Mouse (Mus musculus) regulatory T cell (primary cell): ENCODE results near the gene Pkp3.

ENCODE experiments used
- in situ Hi-C: fragments of 300-600 bp; cut with MboI, MseI; formaldehyde crosslinking; loops from one replicate; pipeline ENCODE4 v1.15.1; 2025; ENCODE audit warnings: high pct_unique_total_duplicates

Pkp3 gene

DNA sequence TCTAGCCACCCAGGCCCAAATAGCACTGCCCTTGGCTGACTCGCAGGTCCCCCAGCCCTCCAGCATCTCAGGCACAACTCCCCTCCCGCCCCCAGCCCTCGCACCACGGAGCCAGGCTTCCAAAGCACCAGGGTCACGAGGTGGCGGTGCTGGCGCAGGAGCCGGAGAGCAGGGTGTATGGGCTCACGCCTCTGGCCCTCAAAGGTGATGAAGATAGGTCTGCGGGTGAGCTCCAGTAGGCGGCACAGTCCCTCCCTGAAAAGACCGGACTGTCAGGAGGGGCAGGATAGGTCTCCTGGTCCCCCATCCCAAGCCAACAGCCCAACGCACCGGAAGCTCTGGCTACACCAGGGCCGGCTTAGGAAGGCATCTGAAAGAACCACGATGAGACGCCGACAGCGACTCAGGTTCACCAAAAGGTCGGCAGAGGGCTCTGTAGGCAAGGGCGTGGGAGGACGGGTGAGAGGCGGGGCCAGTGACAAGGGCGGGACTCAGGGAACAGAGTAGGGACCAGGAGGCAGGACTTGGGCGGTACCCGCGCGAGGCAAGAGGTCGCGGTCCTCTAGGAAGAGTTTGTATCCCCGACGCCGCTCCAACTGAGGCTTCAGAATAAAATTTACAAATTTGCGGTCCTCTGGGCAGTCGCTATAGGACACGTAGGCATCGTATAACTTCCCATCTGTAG, 14.2 kb downstream of the Pkp3 start:
- in situ Hi-C loops = no loop called here

DNA sequence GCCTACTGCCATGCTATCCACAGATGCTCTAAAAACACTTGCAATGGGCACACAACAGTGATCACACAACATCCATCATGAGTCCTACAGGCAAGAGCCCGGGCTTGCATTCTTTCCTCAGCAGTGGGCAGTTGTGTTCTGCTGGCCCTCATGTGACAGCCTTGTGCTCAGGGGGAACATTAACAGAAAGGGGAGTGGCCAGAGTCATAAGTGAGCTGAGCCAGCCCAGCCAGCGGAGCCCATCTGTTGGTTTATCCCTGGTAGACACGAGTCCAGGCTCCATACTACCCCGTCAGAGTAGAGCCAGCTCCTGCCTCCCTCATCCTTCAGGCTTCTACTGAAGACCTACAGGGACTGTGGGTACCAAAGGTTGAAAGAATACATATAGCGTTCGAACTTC, 15.9 kb downstream of the Pkp3 start:
- in situ Hi-C loops = no loop called here

- in situ Hi-C loops = loop anchor here (5.0 kb wide), 1 partner anchor 78 kb away; the partner anchor contains the start of gene Rnh1
Measured at GRCm38 (mm10) chr7:141094487-141095205, 16.6 kb downstream of the Pkp3 start.

DNA sequence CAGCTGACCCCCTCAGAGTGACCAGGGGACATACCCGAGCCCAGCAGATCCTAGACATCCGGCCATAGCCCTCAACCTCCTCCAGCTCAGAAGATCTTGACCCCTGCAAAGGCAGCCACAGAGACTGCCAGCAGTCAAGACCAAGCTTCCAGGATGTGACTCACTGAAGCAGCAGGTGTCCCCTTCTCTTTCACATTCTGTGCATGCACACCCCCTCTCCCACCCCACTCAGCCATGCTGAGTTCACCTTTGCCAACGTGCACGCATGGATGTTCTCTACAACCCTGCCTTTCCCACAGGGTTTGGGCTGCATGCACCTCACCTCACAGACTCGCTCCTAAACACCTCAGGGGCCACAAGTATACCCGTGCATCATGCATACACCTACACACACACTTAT, 18.0 kb downstream of the Pkp3 start:
- in situ Hi-C loops = loop anchor here (5.0 kb wide), 1 partner anchor 76 kb away; the partner anchor contains the start of gene Rnh1

DNA sequence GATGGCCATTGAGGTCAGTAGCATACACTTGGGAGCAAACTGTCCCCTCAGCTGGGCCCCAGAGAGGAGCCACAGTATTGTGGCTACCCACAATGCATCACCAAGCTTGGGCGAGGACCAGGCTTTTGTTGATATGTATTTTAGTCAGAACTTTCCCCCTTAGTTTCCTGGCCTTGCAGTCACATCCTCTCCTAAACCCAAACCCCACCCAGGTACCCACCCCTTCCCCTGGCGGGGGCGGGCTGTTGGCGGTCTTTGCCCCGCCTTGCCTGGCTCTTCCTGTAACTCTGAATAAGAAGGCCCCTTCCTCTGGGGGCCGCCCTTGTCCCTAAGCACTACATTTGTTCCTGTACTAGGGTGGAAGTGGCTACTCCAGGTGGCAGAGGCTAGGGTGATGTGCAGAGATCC, 18.6 kb downstream of the Pkp3 start:
- in situ Hi-C loops = loop anchor here (5.0 kb wide), 1 partner anchor 76 kb away; the partner anchor contains the start of gene Rnh1

GRCm38 (mm10) chr7:141097177-141097576, 19.2 kb downstream of the Pkp3 start:
- in situ Hi-C loops = loop anchor here (5.0 kb wide), 1 partner anchor 75 kb away; the partner anchor contains the start of gene Rnh1

- in situ Hi-C loops = loop anchor here (5.0 kb wide), 1 partner anchor 72 kb away; the partner anchor contains the start of gene Rnh1
Measured at GRCm38 (mm10) chr7:141099911-141100691, 22.1 kb downstream of the Pkp3 start, which contains the start of gene Sigirr. Gene Sigirr (minus strand): TSS chr7:141100572.

GRCm38 (mm10) chr7:141103161-141103560, 25.1 kb downstream of the Pkp3 start:
- in situ Hi-C loops = no loop called here

GRCm38 (mm10) chr7:141115874-141116273, 37.9 kb downstream of the Pkp3 start:
- in situ Hi-C loops = no loop called here

DNA sequence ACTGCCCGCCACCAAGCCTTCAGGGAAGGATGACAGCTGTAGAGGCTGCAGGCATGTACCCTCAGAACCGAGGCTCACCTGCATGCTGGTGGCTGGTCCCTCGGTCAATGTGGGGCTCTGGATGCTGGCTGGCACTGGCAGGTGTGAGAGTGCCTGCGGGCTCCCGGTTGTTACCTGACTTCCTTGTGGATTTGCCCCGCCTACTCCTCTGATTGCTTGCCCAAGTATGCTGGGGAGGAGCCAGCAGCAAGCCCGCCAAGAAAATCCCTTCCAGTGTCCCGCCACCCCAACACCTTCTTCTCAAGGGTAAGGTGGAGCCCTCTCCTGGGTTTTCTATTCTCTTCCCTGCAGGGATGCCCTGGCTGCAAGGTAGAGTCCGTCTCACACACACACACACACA, 39.6 kb downstream of the Pkp3 start, which contains the start of gene Ano9:
TSS of gene Ano9 (minus strand) at position 171 of the 400 bp plus-strand sequence.
- in situ Hi-C loops = no loop called here

DNA sequence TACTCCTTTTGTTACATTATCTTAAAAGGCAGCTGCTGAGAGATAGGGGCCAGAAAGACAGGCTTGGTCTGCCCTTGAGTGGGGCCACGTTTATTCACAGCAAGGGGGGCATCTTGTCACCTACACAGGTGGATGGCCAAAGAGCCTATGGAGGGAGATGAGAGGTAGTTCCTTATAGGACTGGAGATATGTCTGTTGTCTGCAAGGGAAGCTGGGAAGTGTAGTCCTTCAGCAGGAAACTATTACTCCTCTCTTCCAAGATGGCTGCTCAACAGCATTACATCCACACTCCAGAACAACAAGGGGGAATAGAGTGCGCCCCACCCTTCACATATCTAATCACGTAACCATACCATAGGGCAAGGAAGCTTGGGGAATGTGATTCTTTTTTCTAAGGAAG, 41.5 kb downstream of the Pkp3 start:
- in situ Hi-C loops = no loop called here

- in situ Hi-C loops = no loop called here
Measured at GRCm38 (mm10) chr7:141120605-141121004, 42.6 kb downstream of the Pkp3 start.

DNA sequence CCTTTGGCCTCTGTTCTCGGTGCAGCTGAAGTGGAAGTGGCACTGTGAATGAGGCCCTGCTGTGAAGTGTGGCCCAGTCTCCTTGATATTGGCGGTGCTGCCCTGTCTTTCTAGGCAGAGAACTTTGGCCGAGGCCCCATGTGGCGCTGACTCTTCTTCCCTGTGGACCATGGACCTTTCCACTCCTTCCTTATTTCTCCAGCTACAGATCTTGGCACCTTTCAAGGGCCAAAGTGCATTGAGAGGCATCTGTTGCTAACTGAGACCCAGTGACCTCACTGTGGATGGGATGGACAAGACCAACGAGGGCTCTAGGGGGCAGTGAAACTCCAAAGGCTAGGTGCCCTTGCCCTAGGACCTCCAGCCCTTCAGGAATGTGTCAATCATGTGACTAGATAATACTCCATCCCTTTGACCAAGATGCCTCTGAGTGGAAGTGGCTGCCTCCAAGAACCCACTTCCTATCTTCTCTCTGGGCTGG, 43.1 kb downstream of the Pkp3 start:
- in situ Hi-C loops = no loop called here

GRCm38 (mm10) chr7:141122245-141122644, 44.2 kb downstream of the Pkp3 start, which contains the start of gene Ptdss2:
Gene Ptdss2 (plus strand): TSS chr7:141122382.
- in situ Hi-C loops = no loop called here

DNA sequence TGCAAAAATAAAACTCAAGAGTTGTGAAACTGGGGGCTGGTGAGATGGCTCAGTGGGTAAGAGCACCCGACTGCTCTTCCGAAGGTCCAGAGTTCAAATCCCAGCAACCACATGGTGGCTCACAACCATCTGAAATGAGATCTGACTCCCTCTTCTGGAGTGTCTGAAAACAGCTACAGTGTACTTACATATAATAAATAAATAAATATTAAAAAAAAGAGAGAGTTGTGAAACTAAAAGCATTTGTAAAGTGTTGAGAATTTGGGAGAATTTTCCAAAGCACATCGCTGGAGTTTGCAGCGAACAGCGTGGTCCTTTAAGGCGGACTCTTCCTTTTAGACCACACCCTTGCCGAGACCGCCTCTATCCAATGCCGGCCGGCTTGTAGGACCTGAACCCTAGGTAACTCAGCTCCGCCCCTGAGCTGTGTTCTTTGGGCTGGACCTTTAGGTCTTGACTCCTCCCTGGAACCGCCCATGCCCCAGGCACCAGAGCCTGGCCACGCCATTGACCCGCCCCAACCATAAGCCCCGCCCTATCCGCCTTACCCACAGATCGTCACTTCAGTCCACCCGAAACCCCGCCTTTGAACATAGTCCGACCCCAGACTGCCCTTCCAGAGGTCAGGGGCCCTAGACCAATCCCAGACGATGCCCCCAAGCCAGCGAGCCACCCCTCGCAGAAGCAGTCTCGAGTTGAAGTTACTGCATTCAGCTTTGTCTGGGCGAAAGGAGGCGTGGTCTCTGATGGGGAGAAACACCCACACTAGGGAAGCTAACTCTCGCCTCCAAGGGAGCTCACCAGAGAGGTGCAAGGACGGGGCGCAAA, 44.9 kb downstream of the Pkp3 start:
- in situ Hi-C loops = no loop called here

DNA sequence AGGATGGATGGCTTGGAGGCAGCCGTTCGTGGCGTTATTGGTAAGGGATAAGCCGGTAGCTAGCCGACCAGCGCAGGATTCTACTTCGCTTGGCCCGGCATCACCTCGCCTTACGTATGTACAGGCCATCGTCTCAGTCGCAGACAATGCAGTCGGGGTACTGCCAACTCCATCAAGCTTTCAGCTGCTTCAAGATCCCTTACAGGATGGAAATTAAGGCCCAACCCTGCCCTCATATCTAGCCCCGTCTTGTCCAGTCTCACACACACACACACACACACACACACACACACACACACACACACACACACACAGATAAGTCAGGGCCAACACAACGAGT, 45.5 kb downstream of the Pkp3 start:
- in situ Hi-C loops = no loop called here

DNA sequence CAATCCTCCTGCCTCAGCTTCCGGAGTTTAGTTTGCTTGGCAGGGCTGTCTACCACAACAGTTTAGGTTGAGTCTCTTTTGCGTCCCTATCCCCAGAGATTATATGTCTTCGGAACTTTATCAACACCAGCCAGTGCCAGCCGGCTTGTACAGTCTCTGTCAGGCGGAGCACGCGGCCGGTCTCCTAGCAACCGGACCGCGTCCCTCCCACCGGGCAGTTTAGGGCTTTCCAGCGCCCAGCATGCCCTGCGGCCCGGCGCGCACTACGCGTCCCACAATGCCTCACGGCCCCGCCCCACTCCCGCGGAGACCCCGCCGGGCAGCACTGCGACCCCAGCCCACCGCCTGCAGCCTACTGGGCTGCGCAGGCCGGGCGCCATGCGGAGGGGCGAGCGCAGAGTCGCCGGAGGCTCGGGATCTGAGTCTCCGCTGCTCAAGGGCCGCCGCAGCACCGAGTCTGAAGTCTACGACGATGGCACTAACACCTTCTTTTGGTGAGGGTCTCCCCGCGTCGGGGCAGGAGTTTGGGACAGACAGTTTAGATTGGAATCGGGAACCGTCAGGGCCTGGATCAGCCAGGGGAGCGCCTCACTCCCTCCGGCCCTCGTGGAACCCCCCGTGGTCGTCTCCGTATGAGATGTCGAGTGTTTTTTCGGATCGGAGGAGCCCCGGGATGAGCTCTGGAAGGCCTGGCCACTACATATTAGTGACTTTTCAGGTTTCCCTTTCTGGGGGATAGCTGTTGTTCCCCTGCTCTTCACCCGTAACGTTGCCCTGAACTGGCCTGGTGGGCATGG, 53.2 kb downstream of the Pkp3 start:
- in situ Hi-C loops = loop anchor here (5.0 kb wide), 2 partner anchors 41 to 44 kb away; partner anchors contain the start of gene Rnh1

- in situ Hi-C loops = loop anchor here (5.0 kb wide), 2 partner anchors 40 to 45 kb away; partner anchors contain the start of gene Rnh1
Measured at GRCm38 (mm10) chr7:141131904-141132755, 54.1 kb downstream of the Pkp3 start.
